Mouse (Mus musculus): ENCODE results near the gene Cdk5rap2.
A peak's percentile ranks its signal among the peaks of the same experiment; 100 is the strongest.

Cdk5rap2 gene

DNA sequence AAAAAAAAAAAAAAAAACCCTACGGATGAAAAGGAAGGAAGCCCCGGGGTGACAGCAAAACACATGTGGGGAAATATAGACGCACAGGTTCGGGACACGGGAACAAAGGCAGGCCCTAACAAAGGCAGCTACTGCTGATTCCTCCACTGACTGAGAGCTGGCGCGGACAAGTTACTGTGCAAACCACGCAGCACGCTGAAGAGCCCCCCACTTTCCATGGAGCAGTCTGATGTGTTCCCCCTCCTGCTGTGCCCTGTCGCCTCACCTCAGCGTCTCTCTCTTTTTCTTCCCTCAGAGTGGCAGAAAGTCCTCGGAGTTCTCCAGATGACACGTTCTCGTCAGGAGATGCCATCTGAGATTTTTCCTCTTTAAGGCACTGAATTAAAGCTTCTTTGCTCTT, 55.8 kb downstream of the Cdk5rap2 start:
- DNase-seq (ENCODE audit: low read depth, low spot score): no peak

DNA sequence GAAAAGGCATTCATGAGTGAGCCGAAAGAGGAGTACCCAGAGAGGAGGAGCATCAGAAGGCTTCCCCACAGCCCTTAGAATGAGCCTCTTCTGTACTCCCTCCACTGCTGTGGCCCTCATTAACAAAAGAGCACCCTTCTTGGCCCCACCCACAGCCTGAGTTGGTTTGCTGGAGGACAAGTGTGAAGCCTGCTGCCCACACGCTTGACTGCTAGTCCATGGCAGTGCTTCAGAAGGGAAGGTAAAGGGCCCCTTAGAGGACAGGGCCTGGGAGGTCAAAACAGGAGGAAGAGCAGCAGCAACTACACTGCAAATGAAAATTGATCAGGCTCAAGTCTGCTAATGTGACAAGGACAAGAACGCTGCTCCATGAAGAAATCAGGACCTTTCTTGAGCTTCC, 56.6 kb downstream of the Cdk5rap2 start:
- no peak for DNase-seq (ENCODE audit: low read depth, low spot score)

DNA sequence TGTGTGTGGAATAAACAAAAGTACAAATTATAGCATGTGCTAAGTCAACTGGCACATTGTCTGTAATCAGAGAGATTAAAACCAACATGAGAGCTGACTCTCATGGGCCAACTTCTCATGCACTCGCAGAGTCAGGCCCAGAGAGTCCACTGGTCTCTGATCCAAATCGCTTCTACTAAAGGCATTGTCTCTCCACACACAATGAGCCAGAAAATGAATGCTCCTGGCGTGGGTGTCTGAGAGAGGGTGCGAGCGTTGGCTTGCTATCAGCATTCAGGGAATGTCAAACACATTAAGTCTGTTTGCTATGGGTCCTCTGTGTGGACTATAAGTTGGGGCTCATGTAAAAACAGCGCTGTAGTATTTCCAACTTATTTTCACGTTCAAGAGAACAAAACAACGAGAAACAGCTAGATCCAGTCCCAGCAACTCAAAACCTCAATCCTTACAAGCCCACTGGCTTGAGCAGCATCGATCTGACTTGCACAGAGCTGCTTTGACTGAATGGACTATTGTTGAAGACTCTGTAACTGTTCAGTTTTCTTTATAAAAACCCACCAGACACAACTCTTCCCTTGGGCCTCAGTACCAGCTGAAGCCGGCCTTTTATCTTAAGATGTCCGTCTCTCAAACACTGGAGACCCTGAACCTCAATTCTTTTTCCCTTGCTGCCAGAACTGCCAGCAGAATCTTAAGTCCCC, 74.6 kb downstream of the Cdk5rap2 start:
- DNase-seq (ENCODE audit: low read depth, low spot score): no peak

DNA sequence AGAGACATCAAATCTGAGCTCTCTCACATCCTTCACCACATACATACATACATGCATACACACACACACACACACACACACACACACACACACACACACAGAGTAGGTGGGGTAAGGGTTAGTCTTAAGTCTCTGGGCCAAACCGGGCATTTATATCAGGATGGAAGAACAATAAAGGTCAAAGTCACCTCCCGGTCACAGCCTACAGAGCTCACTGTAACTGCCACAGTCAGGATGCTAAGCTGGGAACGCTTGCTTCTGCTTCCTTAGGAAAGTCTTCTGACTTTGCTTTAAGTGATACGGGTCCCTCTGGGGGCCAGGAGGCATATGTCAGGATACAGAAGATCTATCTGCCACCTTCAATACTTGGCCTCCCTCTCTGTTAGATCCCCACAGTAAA, 75.2 kb downstream of the Cdk5rap2 start:
- DNase-seq (ENCODE audit: low read depth, low spot score): no peak

DNA sequence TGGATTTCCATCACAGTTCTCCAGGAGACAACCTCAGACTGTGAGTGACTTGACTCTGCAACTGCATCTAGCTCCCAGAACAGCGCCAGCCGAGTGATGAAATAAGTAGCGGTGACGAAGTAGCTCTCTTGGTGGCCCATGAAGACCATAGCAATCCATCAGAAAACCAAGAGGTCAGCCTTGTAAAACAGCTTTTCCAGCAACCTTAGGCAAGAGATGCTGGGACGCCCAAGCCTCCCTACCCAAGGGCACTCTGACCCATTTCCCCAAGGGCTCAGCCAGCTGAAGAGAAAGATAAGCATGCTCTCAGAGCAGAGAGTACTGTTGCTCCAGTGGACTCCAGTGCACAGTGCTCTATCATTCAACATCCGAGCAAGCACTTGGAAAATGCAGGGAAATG, 77.3 kb downstream of the Cdk5rap2 start:
- DNase-seq (ENCODE audit: low read depth, low spot score): no peak

DNA sequence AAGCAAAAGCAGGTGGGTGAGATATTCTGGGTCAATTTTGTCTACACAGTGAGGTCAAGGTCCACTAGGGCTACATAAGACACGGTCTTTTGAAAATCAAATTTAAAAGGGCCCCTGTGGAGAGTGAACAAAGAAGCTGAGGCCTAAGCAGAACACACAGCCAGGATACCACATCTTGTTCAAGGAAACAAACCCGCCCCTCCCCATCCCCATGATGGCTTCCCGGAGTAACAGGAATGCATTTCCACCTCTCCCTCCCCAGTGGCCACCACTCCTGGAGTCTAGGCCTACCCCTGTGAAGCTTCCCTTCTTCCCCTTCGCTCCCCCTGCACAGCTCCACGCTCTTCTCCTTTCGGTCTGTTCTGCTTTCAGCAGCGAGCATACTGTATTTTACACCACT, 77.7 kb downstream of the Cdk5rap2 start:
- DNase-seq (ENCODE audit: low read depth, low spot score): no peak

DNA sequence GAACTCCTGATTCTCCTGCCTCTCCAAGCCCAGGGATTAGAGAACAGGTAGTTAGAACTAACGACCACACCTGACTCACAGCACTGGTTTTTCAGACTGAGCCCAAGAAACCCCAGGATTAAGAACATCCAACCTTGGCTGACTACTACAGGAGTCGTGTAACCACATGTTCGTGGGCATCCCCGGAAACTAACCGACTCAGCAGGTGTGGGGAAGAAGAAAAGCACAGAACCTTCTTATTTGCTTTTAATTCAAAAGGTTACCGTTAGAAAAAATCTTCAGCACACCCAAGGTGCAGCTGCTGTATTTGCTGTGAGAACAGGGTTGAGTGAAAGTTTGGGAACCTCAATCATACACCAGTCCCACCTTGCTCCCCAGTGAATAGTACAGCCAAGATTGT, 79.1 kb downstream of the Cdk5rap2 start:
- DNase-seq (ENCODE audit: low read depth, low spot score): no peak

DNA sequence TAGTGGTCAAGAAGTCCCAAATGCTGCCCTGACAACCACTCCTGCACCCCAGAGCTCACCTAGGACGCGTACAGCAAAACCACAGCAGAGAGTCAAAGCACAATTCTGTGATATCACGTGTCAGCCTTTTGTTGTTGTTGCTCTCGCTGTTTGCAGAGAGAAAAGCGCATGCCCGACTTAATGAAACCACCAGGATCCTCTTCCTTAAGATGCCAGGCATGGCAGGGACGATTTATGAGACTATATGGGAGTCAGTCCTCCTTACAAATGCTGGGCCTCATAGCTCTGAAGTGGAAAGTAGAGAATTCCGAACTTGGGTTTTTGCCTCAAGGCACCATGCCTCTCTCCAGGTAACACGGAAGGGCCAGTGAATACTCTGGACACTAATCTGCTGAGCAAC, 82.2 kb downstream of the Cdk5rap2 start:
- no peak for DNase-seq (ENCODE audit: low read depth, low spot score)

DNA sequence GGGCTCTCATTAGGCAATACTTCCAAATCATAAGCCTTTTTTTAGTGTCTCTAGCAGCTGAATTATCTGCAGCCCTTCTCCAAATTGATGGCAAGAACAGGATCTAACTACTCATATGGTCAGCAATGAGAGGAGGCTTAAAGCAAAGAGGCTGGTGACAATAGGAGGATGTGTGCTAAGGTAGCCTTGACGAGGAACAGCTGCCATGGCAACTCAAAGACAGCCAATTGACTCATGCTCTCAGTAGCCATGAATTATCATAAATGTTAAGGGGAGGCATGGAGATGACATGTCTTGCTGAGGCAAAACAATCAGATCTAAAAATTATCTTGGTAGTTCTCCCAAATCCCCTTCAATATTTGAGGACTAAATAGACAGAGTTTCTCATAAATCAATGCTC, 82.8 kb downstream of the Cdk5rap2 start:
- DNase-seq (ENCODE audit: low read depth, low spot score): no peak

DNA sequence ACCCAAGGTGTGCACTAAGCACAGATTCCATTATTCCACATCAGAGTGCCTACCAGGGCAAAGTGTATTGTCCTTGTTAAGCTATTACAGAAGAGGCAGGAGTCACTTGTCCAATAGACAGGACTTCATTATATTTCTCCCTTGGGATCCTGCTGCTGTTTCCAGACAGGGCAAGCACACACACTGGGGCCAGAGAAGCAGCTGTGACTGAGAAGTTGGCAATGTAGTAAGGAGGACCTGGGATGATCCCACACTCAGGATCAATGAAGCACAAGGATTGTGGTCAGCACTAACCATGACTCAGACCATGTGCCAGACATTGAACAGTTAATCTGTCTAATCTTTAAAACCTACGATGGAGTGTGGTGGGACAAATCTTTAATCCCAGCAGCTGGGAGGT, 88.7 kb downstream of the Cdk5rap2 start:
- DNase-seq (ENCODE audit: low read depth, low spot score): no peak

DNA sequence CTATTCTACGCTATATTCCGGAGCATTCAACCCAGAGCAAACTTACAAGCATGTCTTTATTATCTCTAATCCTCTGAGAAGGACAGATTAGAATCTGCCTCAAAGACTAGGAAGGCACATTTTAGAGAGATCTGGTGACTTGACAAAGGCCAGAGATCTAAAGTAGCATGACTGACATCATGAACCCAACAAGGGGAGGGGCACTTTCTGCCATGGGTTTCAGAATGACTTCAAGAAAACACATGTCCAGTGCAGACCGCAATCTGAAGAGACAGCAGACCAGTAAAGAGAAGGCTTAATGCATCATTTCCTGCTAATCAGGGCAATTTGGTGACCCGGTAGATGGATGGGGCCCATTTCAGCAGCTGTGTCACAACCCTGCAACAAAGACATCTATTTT, 98.1 kb downstream of the Cdk5rap2 start:
- no peak for DNase-seq (ENCODE audit: low read depth, low spot score)

DNA sequence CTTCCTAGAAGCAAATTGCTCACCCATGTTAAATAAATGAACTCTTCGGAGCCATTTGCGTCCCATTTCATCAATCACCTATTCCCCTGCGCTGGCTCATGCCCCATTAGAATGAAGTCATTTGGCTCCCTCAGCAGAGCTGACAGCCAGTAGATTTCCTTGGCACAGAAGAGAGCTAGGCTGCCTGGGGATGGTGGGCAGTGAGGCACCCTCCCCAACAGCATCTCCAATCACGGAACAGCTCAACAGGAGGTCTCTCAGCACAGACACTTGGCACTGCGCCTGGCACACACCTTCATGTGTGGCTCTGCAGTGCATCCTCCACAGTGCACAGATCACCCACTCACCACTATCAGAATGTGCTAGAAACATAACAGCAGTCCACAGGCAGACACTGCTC, 98.7 kb downstream of the Cdk5rap2 start:
- DNase-seq (ENCODE audit: low read depth, low spot score): no peak

DNA sequence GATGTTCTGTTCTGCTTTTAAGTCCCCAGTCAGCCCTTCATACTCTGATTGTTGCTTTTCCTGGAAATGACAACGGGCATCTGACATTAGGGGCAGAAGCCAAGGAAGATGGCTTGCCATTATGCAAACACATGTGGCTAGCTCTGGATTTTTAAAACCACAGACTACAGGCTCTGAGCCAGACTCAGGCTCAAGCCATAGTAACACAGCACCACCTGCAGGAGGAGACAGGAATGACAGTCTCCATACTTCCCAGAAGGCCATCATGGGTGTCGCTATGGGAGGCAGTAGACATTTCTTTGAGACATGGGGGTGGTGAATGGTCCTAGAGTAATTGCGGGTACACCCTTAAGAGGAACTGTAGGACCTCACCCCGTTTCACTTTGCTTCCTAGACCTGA, 103.0 kb downstream of the Cdk5rap2 start:
- DNase-seq (ENCODE audit: low read depth, low spot score): peak; percentile 26

DNA sequence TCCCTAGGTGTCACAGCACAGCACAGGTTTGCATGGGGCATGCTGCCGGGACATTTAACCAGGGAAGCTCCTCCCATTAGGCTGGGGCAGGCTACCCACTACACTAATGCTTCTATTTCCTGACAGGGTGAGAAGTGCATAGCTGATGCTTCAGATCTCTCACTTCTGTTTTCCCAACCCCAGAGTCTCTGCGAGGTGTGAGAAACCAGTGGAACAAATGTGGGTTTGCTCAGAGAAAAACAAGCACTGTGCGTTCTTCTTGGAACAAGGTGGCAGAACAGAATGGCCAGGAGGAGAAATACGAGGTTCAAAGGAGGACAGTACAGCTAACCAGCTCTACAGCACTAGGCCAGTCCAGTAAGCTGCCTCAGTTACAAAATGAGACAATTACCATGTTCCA, 106.4 kb downstream of the Cdk5rap2 start:
- no peak for DNase-seq (ENCODE audit: low read depth, low spot score)

DNA sequence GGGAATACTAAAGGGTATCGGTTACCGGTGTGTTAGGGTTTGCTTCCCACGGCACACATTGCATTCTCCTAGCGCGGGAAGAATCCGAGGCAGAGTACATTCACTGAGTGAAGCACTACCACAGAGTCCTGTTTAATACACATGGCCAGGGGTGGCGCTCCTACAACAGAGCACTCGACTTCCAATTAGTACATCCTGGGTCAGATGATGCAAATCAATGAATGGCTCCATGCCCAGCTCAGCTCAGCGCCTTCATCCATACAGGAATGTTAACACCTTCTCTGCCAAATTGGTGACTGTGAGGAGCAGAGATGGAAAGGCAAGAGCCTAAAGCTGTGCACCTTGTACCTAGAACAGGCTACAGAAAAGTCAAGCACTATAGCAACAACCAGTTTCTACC, 109.1 kb downstream of the Cdk5rap2 start:
- no peak for DNase-seq (ENCODE audit: low read depth, low spot score)

DNA sequence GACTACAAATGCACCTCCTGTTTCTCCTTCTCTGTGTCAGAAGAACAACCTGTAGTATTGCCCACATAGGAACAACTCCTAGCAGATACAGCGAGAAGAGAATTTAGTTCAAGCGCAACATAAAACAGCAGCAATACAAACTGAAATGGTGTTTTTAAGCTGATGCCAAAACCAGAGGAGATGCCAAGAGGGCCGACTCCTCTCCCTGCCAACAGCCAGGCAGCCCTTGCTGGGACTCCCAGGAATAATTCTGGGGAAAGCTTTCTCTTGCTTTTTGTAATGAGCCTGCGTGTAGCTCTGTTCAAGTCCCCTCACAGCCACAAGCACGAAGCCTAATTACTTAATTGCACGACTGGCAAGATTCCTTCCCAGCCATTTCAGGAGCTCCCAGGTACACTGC, 120.9 kb downstream of the Cdk5rap2 start:
- DNase-seq (ENCODE audit: low read depth, low spot score): no peak

DNA sequence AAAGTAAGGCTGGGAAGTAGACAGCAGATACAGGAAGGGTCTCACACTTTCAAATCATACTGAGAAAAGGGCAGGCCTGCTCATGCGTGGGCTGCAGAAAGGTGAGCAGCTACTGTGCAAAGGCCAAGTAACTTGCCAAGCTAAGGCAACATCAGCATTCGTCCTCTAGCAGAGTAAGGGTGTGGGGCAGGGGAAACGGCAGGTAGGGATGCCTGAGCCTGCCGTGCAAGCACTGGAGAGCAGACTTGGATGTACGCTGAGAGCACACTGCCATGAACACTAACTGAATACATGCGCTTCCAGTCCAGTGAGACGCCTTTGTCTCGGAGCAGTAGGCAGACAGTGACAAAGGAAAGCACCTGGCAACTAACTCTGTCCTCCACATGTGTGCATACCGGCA, 127.1 kb downstream of the Cdk5rap2 start:
- DNase-seq (ENCODE audit: low read depth, low spot score): no peak

DNA sequence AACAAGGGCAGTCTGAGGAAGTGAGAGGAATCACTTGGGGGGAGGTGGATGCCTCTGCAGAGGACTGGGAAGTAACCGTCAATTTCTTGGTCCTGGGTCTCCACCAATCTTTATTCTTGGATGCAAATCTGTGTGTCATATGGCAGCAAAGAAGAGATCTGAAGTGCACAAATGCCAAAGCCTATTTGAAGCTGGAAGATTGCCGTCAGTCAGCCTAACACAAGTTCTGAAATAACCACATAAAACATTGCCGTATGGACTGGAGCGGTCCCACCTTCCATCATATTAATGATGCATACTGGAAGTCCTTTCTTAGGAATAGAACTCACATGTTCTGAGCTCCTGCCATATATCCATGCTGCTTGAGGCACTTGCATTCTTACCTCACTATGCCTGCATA, 131.4 kb downstream of the Cdk5rap2 start:
- DNase-seq (ENCODE audit: low read depth, low spot score): no peak

DNA sequence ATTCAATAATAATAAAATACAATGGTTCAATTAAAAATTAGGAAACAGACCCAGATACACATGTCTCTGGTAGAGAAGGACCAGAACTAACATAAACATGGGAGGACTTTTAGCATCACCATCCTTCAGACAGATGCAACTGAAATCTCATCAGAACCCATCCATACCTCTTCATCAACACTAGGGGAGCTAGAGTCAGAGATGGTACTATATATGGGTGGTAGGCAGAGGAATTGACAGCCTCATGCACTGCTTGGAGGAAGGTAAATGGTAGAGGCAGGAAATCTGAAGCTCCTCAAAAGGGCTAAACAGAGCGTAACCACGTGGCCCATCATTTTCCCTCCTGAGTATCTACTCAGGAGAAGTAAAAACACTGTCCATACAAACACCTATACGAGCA, 132.2 kb downstream of the Cdk5rap2 start:
- no peak for DNase-seq (ENCODE audit: low read depth, low spot score)

DNA sequence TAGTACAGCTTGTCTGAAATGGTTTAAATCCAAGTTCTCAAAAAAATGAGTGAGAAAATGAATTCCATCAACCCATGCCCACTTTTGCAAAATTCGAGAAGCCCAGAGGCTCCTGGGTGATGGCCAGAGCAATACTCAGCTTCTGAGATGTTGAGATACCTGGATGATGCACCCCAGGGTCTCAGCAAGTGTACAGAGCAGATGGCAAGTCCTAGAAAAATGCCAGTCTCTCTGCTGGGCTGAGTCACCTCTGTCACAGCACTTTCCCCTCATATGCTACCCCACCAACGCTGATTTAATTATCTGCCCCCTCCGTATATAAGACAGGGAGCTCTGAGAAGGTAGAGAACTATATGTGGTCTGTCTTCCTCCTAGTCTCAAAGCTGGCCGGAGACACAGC, 137.3 kb downstream of the Cdk5rap2 start:
- DNase-seq (ENCODE audit: low read depth, low spot score): no peak

DNA sequence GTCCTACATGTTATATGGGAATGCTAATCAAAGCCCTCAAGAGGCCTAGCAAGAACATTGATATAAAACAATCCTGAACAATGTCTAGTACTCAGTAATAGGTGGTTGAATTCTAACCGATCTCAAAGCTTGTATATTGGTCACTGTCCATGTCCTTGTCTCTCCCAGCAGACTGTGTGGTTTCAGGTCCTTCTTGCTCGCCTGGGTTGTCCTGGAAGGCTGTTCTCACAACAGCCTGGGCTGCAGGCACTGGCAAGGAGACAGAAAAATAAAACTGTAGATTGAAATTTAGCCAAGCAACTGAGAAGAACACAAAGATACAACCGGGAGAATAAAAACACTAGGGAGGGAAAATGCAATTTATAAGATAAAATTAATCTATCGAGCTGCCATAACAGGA, 137.7 kb downstream of the Cdk5rap2 start:
- no peak for DNase-seq (ENCODE audit: low read depth, low spot score)

DNA sequence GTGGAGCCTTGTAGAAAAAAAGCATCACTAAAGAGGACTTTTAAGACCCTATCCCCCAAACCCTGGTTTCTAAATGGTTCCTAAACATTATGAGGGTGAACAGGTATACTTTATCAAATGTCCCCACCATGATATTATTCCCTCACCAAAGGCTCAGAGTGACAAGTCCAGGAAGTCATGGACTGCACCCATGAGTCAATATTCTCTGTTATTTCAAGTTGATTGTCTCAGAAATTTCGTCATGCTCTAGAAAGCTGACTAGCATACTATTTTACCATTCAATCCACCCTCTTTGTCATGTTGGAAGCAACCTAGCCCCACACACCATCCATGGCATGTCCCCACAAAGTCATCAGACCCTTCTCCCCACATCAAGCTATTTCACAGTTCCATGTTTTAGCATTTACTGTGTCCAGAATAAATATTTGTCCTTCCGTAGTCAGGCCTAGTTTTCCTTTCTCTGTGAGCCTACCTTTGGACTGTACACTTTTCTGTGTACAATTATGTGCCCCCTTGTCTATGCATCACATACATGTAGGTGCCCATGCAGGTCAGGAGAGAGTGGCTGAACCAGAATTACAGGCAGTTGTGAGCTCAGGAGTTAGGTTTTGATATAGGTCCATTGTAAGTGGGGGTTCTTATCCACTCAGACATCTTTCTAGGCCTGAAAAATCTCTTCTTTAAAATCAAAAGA, 142.9 kb downstream of the Cdk5rap2 start:
- DNase-seq (ENCODE audit: low read depth, low spot score): no peak

DNA sequence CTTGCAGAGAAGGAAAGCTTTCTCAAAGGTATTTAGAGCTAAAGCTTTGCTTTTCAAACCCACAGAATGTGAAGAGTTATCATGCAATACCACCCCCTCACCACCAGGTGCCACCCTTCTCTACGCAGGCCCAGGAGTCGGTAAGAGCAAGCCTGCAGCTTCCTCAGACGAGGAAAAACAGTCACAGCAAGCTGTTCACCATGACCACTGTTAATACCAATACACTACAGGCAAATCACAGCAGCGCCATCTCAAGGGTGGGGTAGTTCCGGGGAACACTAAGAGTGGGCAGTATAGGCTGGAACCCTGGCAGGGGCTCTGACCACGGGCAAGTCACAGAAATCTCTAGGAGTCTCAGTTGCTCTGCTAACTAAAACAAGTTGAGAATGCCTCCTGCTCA, 145.0 kb downstream of the Cdk5rap2 start:
- DNase-seq (ENCODE audit: low read depth, low spot score): peak; percentile 9

DNA sequence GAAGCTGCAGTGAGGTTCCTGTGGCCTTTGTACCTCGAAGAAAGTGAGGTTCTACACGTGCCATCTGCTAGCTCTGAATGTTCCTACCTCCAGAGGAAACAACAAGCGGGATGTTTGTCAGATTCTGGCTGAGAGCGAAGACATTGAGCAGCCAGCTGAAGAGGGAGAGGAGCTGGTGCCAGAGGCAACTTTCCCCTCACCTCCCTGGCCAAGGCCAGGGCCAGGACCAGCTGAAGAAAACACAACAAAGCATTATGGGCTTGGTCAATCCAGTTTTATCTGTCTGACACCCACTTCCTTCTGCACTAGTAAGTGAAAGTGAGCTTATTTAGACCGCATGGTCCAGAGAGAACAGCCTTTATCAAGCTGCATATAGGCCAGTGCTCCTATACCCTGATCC, 147.4 kb downstream of the Cdk5rap2 start:
- DNase-seq (ENCODE audit: low read depth, low spot score): no peak
